Mouse (Mus musculus) heart, adult 2 months (tissue): ENCODE results near the gene Tbc1d19. TPM values are rescaled to one million over a fixed set of nuclear protein-coding genes. Genes with fewer than 3 reads are reported as not detected.
A peak's percentile ranks its signal among the peaks of the same experiment; 100 is the strongest.

Source experiments
- DNase-seq, 2 experiments: peaks; one replicate each; pipeline ENCODE4 v3.0.0; 2021
- H3K27ac ChIP-seq: fragments of 200-600 bp; 2 replicates; pipeline ENCODE4 v1.8.1; 2022
- H3K27me3 ChIP-seq: fragments of 200-500 bp; 2 replicates; pipeline ENCODE4 v1.6.1; 2012; ENCODE audit warnings: mild to moderate bottlenecking, low read length, inconsistent platforms, mixed read lengths; ENCODE audit not compliant: control insufficient read depth, insufficient read depth
- H3K36me3 ChIP-seq: fragments of 200-500 bp; 2 replicates; pipeline ENCODE4 v1.6.1; 2012; ENCODE audit warnings: low read length, inconsistent platforms; ENCODE audit not compliant: control insufficient read depth, insufficient read depth
- H3K4me1 ChIP-seq: fragments of 200-500 bp; 2 replicates; pipeline ENCODE4 v1.6.1; 2011; ENCODE audit warnings: low read length; ENCODE audit not compliant: control insufficient read depth, insufficient read depth
- H3K4me3 ChIP-seq: fragments of 200-600 bp; 2 replicates; pipeline ENCODE4 v1.8.1; 2022
- H3K79me2 ChIP-seq: fragments of 200-500 bp; replicated peaks from 2 replicates; pipeline ENCODE4 v1.6.1; 2012; ENCODE audit warnings: mild to moderate bottlenecking, inconsistent platforms, low read length, moderate library complexity, mixed read lengths; ENCODE audit not compliant: control insufficient read depth, insufficient read depth
- H3K9ac ChIP-seq: fragments of 200-500 bp; 2 replicates; pipeline ENCODE4 v1.6.1; 2012; ENCODE audit warnings: low read depth, mild to moderate bottlenecking, control low read depth, inconsistent platforms, low read length, mixed read lengths
- CTCF ChIP-seq: fragments of 200-600 bp; IDR thresholded peaks from 2 replicates; pipeline ENCODE4 v1.8.1; 2022; ENCODE audit warnings: antibody characterized with exemption, mild to moderate bottlenecking, moderate library complexity
- EP300 ChIP-seq: fragments of 200-500 bp; IDR thresholded peaks from 2 replicates; pipeline ENCODE4 v1.6.1; 2011; ENCODE audit warnings: low read depth, low read length, control low read depth; ENCODE audit not compliant: insufficient read depth
- POLR2A ChIP-seq: fragments of 200-500 bp; IDR thresholded peaks from 2 replicates; pipeline ENCODE4 v1.6.1; 2011; ENCODE audit warnings: mild to moderate bottlenecking, low read depth, low read length, control low read depth; ENCODE audit not compliant: insufficient read depth
- WGBS: fragments of 180-500 bp; shearing (Covaris S2); methylation state at CpG from one replicate; pipeline ENCODE4 v1.1.7; 2018; 5-methylcytosine and 5-hydroxymethylcytosine counted together
- intact Hi-C: fragments of 180-260 bp; cut with DNase I; formaldehyde crosslinking; loops from one replicate; pipeline ENCODE4 v1.15.1; 2025
- polyA plus RNA-seq: library from polyadenylated mRNA; depleted of rRNA; stranded (reverse); fragments of >200 nt; gene quantifications from 2 replicates; pipeline ENCODE4 v1.2.3, GENCODE M21; 2012
- total RNA-seq, 2 experiments: library from RNA; stranded (reverse); gene quantifications; 2 replicates each; pipeline ENCODE4 v1.2.3; 2021

Gene Tbc1d19
- total and polyA plus RNA-seq, 3 experiments = 10.0 to 18.4 (median 16.7) TPM

DNA sequence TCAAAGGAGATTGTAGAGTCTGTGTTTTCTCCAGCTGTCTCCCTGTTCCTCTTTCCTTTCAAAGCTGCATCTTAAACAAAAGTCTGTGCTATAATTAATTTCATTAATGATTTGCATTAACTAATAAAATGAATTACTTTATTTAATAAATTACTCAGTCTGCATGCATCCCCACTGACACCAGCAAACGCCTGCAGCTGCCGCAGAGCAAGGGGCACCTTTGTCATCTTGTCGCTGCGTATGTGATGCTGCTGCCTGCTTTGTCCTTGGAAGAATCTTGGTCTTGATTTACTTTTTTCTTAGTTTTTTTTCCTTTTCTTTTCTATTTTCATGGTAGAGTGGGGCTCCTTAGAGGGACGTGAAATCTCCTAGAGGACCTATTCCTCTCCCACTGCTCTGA lies 43.2 kb downstream of the Tbc1d19 start:
- no peaks in the 10 kb centered on the region for H3K4me1 ChIP-seq
- WGBS = 95% methylated on average over 5 of the region's 5 CpGs
- no peak overlapping the region for H3K27ac ChIP-seq
- intact Hi-C loops = no loop called here
- H3K36me3 ChIP-seq = no peaks in the 10 kb centered on the region
- no peak for DNase-seq
- H3K79me2 ChIP-seq = no peaks in the 10 kb centered on the region
- H3K4me3 ChIP-seq = no peak overlapping the region
- TF ChIP-seq EP300 (no peak), CTCF (no peak), POLR2A (no peak)
- H3K9ac ChIP-seq = no peak overlapping the region
- H3K27me3 ChIP-seq = no peaks in the 10 kb centered on the region

DNA sequence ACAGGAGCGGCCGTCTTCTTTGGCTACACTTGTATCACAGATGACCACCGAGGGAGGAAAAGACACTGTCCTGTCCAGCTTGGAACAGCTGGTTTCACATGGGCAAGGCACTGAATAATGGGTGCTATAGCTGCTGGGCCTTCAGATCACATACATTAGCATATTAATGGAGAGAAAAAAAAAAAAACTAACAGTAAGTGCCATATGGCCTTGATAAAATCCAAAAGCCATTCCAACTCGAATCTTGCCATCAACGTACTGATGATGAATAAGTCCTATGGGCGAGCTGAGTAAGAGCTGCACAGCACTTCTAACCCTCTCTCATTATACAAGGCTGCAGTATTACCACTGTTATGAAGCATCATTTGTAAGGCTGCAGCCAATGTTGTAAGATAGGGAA lies 45.2 kb downstream of the Tbc1d19 start:
- Histone ChIP-seq H3K9ac (no peak overlapping the region), H3K27me3 (no peaks in the 10 kb centered on the region), H3K4me1 (no peaks in the 10 kb centered on the region), H3K79me2 (no peaks in the 10 kb centered on the region), H3K27ac (no peak overlapping the region), H3K4me3 (no peak overlapping the region), H3K36me3 (no peaks in the 10 kb centered on the region)
- intact Hi-C loops = no loop called here
- WGBS = 75% methylated on average over 6 of the region's 6 CpGs
- no peak for DNase-seq
- TF ChIP-seq CTCF (no peak), POLR2A (no peak), EP300 (no peak)

DNA sequence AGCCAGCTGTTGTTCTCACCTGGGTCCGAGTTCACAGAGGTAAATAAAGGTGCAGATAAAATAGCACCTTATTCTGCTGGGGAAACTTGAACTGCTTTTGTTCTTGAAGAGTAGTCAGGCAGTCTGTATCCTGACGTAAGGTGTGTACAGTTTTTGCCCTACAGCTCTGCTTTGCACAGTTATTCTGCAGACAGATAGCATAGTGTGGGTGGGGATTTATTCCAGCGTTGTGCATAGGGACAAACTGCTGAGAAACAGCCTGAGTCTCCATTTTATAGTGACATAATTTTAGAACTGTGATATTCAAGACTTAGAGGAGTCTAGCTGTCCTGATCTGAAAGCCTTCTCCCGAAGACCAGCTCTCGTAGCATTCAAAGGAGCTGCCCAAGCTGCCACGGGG lies 46.6 kb downstream of the Tbc1d19 start:
- no peaks in the 10 kb centered on the region for H3K4me1 ChIP-seq
- H3K27ac ChIP-seq = no peak overlapping the region
- WGBS = 84% methylated on average over 6 of the region's 6 CpGs
- no peak overlapping the region for H3K4me3 ChIP-seq
- intact Hi-C loops = no loop called here
- no peaks in the 10 kb centered on the region for H3K36me3 ChIP-seq
- H3K9ac ChIP-seq = no peak overlapping the region
- H3K79me2 ChIP-seq = no peaks in the 10 kb centered on the region
- no peaks in the 10 kb centered on the region for H3K27me3 ChIP-seq
- DNase-seq = no peak
- no peak for TF ChIP-seq EP300
- no peak for TF ChIP-seq CTCF
- no peak for TF ChIP-seq POLR2A

DNA sequence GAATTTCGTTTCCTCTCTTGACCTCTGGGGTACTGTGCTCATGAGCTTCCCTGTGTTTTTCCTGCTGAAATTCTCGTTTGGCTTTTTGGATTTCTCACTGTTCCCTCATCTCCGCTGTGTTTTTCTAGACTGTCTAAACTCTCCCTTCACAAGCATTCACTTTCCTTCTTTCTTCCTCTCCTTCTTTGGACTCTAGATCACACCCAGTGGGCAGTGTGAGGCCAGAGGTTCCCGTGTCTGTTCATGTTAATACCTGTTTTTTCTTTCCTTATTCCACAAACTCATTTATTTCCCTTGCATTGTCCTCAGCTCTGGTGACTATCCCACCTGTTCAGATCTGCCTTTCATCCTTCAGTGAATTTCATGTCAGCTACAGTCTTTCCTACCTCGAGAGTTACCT lies 55.7 kb downstream of the Tbc1d19 start:
- WGBS = 82% methylated on average over 5 of the region's 5 CpGs
- H3K27ac ChIP-seq = no peak overlapping the region

DNA sequence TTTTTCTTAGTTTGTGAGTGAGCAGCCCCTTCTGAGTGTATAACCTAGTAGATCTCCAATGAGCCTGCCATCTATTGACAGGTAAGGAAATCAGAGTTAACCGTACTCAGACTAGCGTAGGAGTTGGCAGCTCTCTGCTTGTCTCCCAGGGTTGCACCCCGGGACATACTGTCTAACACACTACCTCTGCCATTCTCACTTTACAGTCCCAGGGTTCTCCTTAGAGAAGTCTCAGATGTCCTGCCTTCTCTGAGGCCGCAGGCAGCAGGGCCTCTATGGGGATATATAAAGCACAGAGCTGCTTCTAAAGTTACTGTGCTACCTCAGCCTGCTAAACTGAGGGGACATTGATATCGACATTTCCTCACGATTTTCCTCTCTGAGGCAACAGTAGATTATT lies 56.6 kb downstream of the Tbc1d19 start:
- WGBS = 91% methylated on average over 6 of the region's 6 CpGs
- Histone ChIP-seq H3K9ac (no peak overlapping the region), H3K79me2 (no peaks in the 10 kb centered on the region), H3K4me1 (no peaks in the 10 kb centered on the region), H3K27ac (no peak overlapping the region), H3K4me3 (no peak overlapping the region), H3K27me3 (no peaks in the 10 kb centered on the region), H3K36me3 (no peaks in the 10 kb centered on the region)
- no peak for DNase-seq
- TF ChIP-seq CTCF (no peak), EP300 (no peak), POLR2A (no peak)
- intact Hi-C loops = no loop called here

More for the DNA sequence above, 55.7 kb downstream of the Tbc1d19 start:
- Histone ChIP-seq H3K4me3 (no peak overlapping the region), H3K4me1 (no peaks in the 10 kb centered on the region), H3K79me2 (no peaks in the 10 kb centered on the region), H3K27me3 (no peaks in the 10 kb centered on the region), H3K36me3 (no peaks in the 10 kb centered on the region), H3K9ac (no peak overlapping the region)
- DNase-seq = no peak
- intact Hi-C loops = no loop called here
- TF ChIP-seq POLR2A = no peak
- no peak for TF ChIP-seq EP300
- TF ChIP-seq CTCF = no peak

DNA sequence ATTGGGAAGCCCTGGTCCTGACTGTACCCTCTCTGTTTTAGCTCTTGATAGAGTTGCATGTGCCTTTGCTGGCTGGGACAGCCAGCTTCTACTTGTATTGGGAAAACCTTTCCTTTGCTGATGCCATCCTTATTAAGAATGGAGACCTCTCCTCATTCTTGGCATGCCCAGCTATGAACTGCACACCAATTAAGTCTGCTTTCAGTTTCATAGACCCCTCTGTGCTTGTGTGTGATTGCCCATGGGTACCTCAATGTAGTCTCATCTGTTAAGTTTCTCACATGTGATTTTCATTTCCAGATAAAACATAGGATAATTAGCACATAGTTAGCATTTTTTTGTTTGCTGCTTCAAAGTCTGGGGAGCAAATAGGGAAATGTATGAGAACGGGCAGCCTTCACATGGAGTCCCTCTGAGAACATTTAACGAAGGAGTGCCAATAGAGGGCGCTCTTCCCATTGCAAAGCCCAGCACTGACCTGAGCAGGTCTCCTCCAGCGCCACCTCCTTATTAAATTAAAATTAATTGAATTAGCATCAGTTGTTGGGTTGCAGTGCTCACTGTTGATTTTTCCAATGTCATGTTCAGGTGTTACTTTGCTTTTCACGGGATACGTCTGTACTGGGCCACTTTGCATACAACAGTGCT lies 62.4 kb downstream of the Tbc1d19 start:
- no peak overlapping the region for H3K9ac ChIP-seq
- H3K4me3 ChIP-seq = no peak overlapping the region
- intact Hi-C loops = loop anchor here (1.0 to 2.0 kb wide), 3 partner anchors 77 to 242 kb away; partner anchors contain the start of gene Stim2
- H3K27me3 ChIP-seq = no peaks in the 10 kb centered on the region
- no peak overlapping the region for H3K27ac ChIP-seq
- TF ChIP-seq EP300 (peak; percentile 71; the same call in 1 of the 2 replicates), CTCF (peak; percentile 92), POLR2A (no peak)
- H3K36me3 ChIP-seq = no peaks in the 10 kb centered on the region
- 16% methylated on average over 6 of the region's 6 CpGs for WGBS
- H3K79me2 ChIP-seq = no peaks in the 10 kb centered on the region
- H3K4me1 ChIP-seq = no peaks in the 10 kb centered on the region
- DNase-seq = peak; percentile 58 to 60
